Mouse (Mus musculus) Patski (cell line): ENCODE measurements around the gene Olfr1358. TPM values are rescaled to one million over a fixed set of nuclear protein-coding genes. Genes with fewer than 3 reads are reported as not detected.

Source experiments
- ATAC-seq: fragments of 100-300 bp; one replicate; pipeline ENCODE4 v1.8.0; 2021
- CTCF ChIA-PET: fragments of 350-600 bp; sonication (Branson Sonifier 250); formaldehyde crosslinking; loops from one replicate; lab custom pipeline; 2022; ENCODE audit warnings: inconsistent platforms; lab: Charles Lee
- POLR2A ChIA-PET: fragments of 350-600 bp; sonication (Branson Sonifier 250); formaldehyde crosslinking; loops from one replicate; lab custom pipeline; 2022; ENCODE audit warnings: antibody characterized with exemption, inconsistent platforms; lab: Charles Lee
- DNase-seq: peaks from one replicate; pipeline ENCODE4 v3.0.0-alpha.2; 2011; ENCODE audit warnings: low read depth, low spot score
- H3K27me3 ChIP-seq: fragments of 371-371 bp; one replicate; pipeline ENCODE4 v1.5.1; 2021
- CTCF ChIP-seq: fragments of 100-300 bp; IDR thresholded peaks from one replicate; pipeline ENCODE4 v1.5.1; 2021
- in situ Hi-C: fragments of 300-500 bp; cut with MboI; formaldehyde crosslinking; loops from 3 replicates; pipeline ENCODE4 v1.11.1; 2018; ENCODE audit warnings: low pct_unique_long_range_greater_than_20kb, mixed read lengths
- polyA plus RNA-seq: library from polyadenylated mRNA; unstranded; gene quantifications from one replicate; pipeline ENCODE4 v1.2.3, GENCODE M21; 2021

Gene Olfr1358
- polyA plus RNA-seq, 1 experiment from 2014 or later = not detected

DNA sequence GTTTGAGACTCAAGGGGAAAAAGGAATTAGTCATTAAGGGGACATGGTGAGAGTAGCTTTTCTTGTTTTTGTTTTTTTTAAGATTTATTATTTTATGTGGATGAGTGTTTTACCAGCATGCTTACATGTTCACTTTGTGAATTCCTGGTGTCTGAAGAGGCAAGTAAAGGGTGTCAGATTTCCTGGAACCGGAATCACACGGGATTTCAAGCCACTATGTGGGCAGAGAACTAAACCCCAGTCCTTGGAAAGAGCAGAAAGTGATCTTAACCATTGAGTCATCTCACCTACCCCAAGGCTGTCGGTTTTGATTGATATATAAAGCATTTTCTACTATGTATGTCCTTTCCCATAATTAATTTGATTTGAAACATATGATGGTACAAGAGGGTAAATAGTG lies 52.5 kb downstream of the Olfr1358 start:
- ChIA-PET POLR2A (no interaction called here), CTCF (no interaction called here)
- H3K27me3 ChIP-seq = no peaks in the 10 kb centered on the region
- in situ Hi-C loops = loop anchor here (5.0 to 10.0 kb wide), 2 partner anchors 62 to 1105 kb away; no protein-coding TSS in a partner anchor
- DNase-seq (no peak), ATAC-seq (no peak)
- no peak for TF ChIP-seq CTCF

Other genes starting within 250 kb of the Olfr1358 start
- 98.9 TPM for gene Agpat3, start 164.9 kb upstream of the Olfr1358 start, polyA plus RNA-seq
- 297 TPM for gene Rrp1, start 104.4 kb upstream of the Olfr1358 start, polyA plus RNA-seq
- gene Cstb, start 91.8 kb upstream of the Olfr1358 start, polyA plus RNA-seq = 418 TPM
- gene Pdxk, start 52.5 kb upstream of the Olfr1358 start, polyA plus RNA-seq = 24.8 TPM
- gene Ilvbl, start 56.9 kb downstream of the Olfr1358 start, polyA plus RNA-seq = 132 TPM
- gene Syde1, start 74.5 kb downstream of the Olfr1358 start, polyA plus RNA-seq = 46.6 TPM
- gene Olfr1357, start 100.6 kb downstream of the Olfr1358 start, polyA plus RNA-seq = not detected
- 0.04 TPM for gene Casp14, start 200.9 kb downstream of the Olfr1358 start, polyA plus RNA-seq
- gene Ccdc105, start 235.6 kb downstream of the Olfr1358 start, polyA plus RNA-seq = not detected